Mouse (Mus musculus) midbrain, embryonic 15.5 days (tissue): ENCODE data around the gene Gm20765. TPM values are rescaled to one million over a fixed set of nuclear protein-coding genes. Genes with fewer than 3 reads are reported as not detected.

Experiments
- polyA plus RNA-seq: library from polyadenylated mRNA; unstranded; fragments of >200 nt; fragmentation: Nextera tagmentation; extraction: Ambion mirVana; gene quantifications from 2 replicates; pipeline ENCODE4 v1.2.1, GENCODE M21; 2015

Gene Gm20765
- polyA plus RNA-seq, 1 experiment from 2014 or later = not detected

Other genes with a start within 250 kb of the Gm20765 start
- gene Gm21293, start 42.5 kb upstream of the Gm20765 start, polyA plus RNA-seq = not detected in 2 replicates
- not detected in 2 replicates for gene Gm6763, start 34.0 kb upstream of the Gm20765 start, polyA plus RNA-seq
- not detected in 2 replicates for gene Gm8764, start 25.5 kb upstream of the Gm20765 start, polyA plus RNA-seq
- gene Gm21304, start 17.0 kb upstream of the Gm20765 start, polyA plus RNA-seq = not detected in 2 replicates
- not detected in 2 replicates for gene Gm21312, start 8.5 kb upstream of the Gm20765 start, polyA plus RNA-seq
- not detected in 2 replicates for gene Gm4340, start 8.5 kb downstream of the Gm20765 start, polyA plus RNA-seq